Mouse (Mus musculus): Measurements from ENCODE around the gene Gm20388. TPM values are rescaled to one million over a fixed set of nuclear protein-coding genes. Genes with fewer than 3 reads are reported as not detected.

The Gm20388 gene
- polyA plus RNA-seq, 1 experiment from 2014 or later, result 3.6 TPM

DNA sequence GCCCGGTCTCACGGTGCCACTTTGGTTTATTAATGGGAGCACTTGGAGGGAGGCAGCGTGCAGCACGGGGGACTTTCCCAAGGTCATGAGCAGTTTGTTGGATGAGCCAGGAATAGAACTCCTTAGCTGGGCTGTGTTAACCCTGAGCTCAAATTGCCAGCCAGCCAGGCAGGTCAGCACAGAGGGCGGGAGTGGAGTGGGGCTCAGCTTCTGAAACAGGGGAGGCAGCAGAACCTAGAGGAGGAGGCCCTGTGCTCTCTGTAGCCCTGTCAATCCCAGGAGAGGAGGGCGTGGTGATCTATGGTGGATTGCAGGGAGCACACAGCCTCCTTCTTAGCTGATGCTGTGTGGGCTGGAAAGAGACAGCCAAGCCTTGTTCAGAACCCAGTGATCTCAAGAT, 615.2 kb downstream of the Gm20388 start:
- Histone ChIP-seq H3K9me3 (no peaks in the 10 kb centered on the region), H3K27me3 (replicated peaks; ENCODE audit: low read depth, poor library complexity, severe bottlenecking) (peaks cover 74% of the 10 kb centered on the region), H3K36me3 (replicated peaks) (no peaks in the 10 kb centered on the region), H3K4me3 (no peak overlapping the region), H3K27ac (replicated peaks) (peak overlapping the region; percentile 46), H3K4me1 (peaks cover 87% of the 10 kb centered on the region)
- DNase-seq (ENCODE audit: low spot score), result no peak
- WGBS, result 61% methylated on average over 6 of the region's 6 CpGs

DNA sequence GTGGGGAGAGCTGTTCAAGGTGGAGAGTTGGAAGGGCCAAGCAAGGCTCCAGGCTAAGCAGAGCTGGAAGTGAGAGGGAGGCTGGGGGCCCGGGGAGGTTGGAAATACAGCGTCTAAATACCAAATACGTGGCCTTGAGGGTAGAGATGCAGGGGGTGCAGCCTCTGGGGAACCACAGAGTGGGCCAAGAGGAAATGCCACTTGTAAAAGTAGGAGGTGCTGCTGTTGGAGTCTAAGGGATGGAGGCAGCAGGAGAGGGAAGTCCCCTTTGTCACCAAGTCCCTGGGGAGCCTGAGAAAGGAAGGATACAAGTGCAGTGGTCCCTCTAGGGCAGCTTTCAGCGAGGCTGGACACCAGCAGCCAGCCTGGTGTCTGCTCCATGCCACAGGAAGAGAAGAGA, 615.9 kb downstream of the Gm20388 start:
- DNase-seq (ENCODE audit: low spot score), result no peak
- peaks cover 74% of the 10 kb centered on the region for H3K27me3 ChIP-seq (replicated peaks; ENCODE audit: low read depth, poor library complexity, severe bottlenecking)
- H3K36me3 ChIP-seq (replicated peaks), result no peaks in the 10 kb centered on the region
- peaks cover 87% of the 10 kb centered on the region for H3K4me1 ChIP-seq
- WGBS, result 33% methylated on average over 4 of the region's 4 CpGs
- no peak overlapping the region for H3K4me3 ChIP-seq
- no peaks in the 10 kb centered on the region for H3K9me3 ChIP-seq
- H3K27ac ChIP-seq (replicated peaks), result no peak overlapping the region

DNA sequence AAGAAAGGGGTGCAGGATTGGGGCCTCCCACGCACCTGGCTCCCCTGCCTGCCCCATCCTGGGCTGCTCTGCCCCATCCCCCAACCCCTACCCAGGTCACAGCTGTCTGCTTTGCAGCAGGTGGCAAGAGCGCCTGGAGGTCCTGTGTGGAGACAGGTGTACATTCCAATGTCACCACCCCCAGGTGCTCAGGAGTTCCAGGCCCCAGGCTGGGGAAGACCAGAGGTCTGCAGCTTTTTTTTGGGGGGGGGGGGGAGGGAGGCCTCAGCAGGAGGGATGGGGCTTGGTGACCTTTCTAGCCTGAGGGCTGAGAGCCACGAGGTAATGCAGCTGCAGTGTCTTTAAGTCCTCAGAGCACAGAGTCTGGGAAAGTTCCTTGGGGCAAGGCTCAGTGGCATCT, 617.7 kb downstream of the Gm20388 start:
- Histone ChIP-seq H3K9me3 (no peaks in the 10 kb centered on the region), H3K36me3 (replicated peaks) (no peaks in the 10 kb centered on the region), H3K4me1 (peaks cover 95% of the 10 kb centered on the region), H3K27me3 (replicated peaks; ENCODE audit: low read depth, poor library complexity, severe bottlenecking) (peaks cover 69% of the 10 kb centered on the region), H3K27ac (replicated peaks) (peak overlapping the region; percentile 24), H3K4me3 (0 out of 2 replicates have a peak overlapping the region, but pooled peaks have one; percentile 9)
- peak; percentile 51 for DNase-seq (ENCODE audit: low spot score)
- 23% methylated on average over 3 of the region's 3 CpGs for WGBS

DNA sequence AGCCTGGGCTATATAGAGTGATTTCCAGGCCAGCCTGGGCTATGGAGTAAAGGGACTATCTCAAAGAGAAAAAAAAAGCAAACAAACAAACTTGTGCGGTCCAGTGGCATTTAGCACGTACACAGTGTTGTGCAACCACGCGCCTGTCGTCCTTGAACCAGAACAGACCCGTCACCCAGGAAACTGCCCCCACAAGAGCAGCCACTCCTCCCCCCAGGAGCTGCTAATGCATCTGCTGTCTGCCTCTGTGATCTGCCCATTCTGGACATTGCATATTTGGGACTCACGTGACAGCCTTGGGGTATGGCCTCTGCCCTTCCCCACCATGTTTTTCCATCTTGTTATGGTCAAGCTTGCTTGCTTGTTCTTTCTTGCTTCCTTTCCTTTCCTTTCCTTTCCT, 618.6 kb downstream of the Gm20388 start:
- Histone ChIP-seq H3K4me3 (no peak overlapping the region), H3K4me1 (peaks cover 95% of the 10 kb centered on the region), H3K9me3 (no peaks in the 10 kb centered on the region), H3K27me3 (replicated peaks; ENCODE audit: low read depth, poor library complexity, severe bottlenecking) (peaks cover 72% of the 10 kb centered on the region), H3K27ac (replicated peaks) (no peak overlapping the region), H3K36me3 (replicated peaks) (no peaks in the 10 kb centered on the region)
- DNase-seq (ENCODE audit: low spot score), result no peak
- 55% methylated on average over 7 of the region's 7 CpGs for WGBS

DNA sequence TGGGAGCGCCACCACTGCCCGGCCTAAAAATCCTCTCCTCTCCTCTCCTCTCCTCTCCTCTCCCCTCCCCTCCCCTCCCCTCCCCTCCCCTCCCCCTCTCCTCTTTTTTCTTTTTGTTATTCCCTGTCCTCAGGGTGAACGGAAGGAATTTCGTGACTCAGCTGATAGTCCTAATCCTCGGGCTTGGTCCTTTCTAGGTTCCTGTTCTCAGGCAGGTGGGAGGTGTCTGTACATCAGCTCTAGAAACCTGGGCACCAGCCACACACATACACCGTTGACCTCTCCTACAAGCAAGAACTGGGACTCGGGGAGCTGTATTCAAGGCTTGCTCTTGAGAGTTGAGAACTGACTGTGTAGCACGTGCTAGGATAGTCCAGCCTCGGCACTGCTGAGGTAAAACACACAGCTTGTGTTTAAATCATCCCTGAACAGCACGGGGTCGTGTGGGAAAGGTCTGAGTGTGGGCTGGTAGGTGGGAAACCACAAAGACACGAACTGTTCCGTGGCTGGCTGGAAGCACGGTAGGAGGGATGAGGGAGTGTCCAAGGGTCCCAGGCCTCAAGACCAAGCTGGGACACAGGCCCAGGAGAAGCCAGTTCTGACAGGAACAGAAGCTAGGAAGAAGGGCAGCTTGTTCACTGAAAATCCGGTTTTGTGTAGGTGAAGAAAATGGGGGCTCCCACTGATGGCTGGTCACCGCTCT, 620.5 kb downstream of the Gm20388 start:
- H3K4me3 ChIP-seq, result no peak overlapping the region
- H3K4me1 ChIP-seq, result peaks cover 97% of the 10 kb centered on the region
- H3K9me3 ChIP-seq, result no peaks in the 10 kb centered on the region
- peak overlapping the region; percentile 80 for H3K27ac ChIP-seq (replicated peaks)
- H3K36me3 ChIP-seq (replicated peaks), result no peaks in the 10 kb centered on the region
- peaks cover 75% of the 10 kb centered on the region for H3K27me3 ChIP-seq (replicated peaks; ENCODE audit: low read depth, poor library complexity, severe bottlenecking)
- no peak for DNase-seq (ENCODE audit: low spot score)
- WGBS, result 58% methylated on average over 16 of the region's 16 CpGs

DNA sequence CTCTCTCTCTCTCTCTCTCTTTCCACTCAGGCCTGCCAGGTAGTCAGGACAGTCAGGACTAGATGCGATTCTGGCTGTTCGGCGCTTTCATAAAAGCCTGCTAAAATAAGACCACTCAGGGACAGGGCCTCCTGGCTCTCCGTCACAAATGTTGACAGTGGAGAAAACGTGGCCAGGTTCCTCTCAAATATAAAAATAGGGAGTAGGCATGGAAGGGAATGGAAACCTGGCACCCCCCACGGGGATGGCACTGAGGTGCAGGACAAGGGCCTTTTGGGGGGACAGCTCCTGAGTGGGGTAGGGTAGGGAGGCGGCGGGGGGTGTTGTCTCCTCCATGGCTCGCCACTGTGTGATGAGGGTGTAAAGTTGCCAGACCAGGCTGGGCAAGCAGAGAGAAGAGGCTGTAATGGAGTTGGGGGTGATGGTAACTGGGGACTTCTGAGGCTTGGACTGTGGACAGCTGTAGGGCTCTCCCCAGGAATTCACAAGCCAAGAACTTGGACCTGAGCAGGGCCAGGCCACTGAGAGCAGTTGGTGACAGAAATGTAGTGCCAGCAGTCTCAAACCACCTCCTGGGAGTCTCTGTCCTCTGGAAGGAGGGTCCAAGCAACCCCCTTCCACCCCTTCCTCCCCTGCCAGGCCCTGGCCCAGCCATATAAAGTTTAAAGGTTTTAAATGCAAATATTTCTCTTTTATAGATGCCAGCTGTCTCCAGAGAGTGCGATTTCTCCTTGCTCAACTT, 621.3 kb downstream of the Gm20388 start:
- DNase-seq (ENCODE audit: low spot score), result peak; percentile 37
- 57% methylated on average over 10 of the region's 10 CpGs for WGBS
- no peaks in the 10 kb centered on the region for H3K9me3 ChIP-seq

DNA sequence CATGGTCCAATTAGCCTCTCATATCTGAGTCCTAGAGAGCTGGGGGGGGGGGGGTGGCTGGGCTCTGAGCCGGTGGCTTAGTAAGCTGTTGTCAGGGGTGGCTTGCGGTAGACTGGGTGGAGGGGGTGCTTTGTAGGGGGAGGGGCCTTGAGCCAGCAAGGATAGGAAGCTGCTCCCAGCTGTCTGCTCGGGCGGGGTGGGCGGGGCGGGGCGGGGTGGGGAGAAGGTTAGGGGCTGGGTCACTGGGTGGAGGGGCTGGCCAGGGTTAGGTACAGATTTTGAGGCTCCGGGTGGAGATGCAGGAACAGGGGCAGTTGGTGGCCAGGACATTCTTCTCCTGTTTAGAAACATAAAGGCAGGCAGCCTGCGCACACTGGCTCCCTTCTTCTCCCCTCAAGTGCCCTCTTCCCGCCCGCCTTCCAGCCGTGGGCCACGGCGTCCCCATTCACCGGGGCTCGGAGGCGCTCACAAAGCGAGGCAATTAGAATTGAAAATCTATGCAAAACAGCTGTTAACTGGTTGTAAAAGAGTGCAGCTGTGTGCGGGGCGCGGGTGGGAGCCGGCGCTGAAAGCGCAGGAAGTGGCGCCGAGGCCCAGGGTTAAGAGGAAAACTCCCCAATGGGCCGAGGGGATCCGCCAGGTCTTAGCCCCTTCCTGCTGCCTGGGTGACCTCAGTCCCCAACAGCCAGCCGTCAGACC, 622.0 kb downstream of the Gm20388 start:
- peaks cover 97% of the 10 kb centered on the region for H3K4me1 ChIP-seq
- H3K36me3 ChIP-seq (replicated peaks), result no peaks in the 10 kb centered on the region
- H3K9me3 ChIP-seq, result no peaks in the 10 kb centered on the region
- H3K27me3 ChIP-seq (replicated peaks; ENCODE audit: low read depth, poor library complexity, severe bottlenecking), result peaks cover 75% of the 10 kb centered on the region
- DNase-seq (ENCODE audit: low spot score), result peak; percentile 71
- H3K27ac ChIP-seq (replicated peaks), result peak overlapping the region; percentile 80
- peak overlapping the region; percentile 48 for H3K4me3 ChIP-seq
- under 1% methylated on average over 29 of the region's 29 CpGs for WGBS

More for the DNA sequence above, 621.3 kb downstream of the Gm20388 start:
- Histone ChIP-seq H3K36me3 (replicated peaks) (no peaks in the 10 kb centered on the region), H3K27me3 (replicated peaks; ENCODE audit: low read depth, poor library complexity, severe bottlenecking) (peaks cover 75% of the 10 kb centered on the region), H3K4me1 (peaks cover 97% of the 10 kb centered on the region), H3K4me3 (peak overlapping the region; percentile 48), H3K27ac (replicated peaks) (peak overlapping the region; percentile 80)

DNA sequence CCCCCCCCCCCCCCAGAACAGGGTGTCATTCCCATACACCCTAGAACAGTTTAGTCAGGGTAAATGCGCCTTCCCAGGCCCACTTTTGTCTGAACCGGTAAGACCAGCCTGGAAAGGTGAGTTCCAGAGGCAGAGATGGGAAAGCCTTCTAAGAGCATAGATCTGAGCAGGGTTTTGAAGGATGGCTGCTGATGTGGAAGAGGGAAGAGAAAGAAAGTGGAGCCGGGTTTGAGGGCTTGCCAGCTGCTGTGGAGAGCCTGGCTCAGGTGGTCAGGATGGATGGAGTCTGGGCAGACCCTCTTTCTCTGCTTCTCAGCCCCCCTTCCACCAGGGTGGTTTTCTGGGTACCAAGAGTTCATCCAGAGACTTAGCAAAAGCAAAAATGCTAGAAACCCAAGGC, 622.7 kb downstream of the Gm20388 start:
- DNase-seq (ENCODE audit: low spot score), result no peak
- H3K27me3 ChIP-seq (replicated peaks; ENCODE audit: low read depth, poor library complexity, severe bottlenecking), result peaks cover 70% of the 10 kb centered on the region
- 15% methylated on average over 3 of the region's 3 CpGs for WGBS
- H3K4me3 ChIP-seq, result peak overlapping the region; percentile 48
- no peaks in the 10 kb centered on the region for H3K36me3 ChIP-seq (replicated peaks)
- H3K27ac ChIP-seq (replicated peaks), result peak overlapping the region; percentile 80
- peaks cover 97% of the 10 kb centered on the region for H3K4me1 ChIP-seq
- H3K9me3 ChIP-seq, result no peaks in the 10 kb centered on the region

DNA sequence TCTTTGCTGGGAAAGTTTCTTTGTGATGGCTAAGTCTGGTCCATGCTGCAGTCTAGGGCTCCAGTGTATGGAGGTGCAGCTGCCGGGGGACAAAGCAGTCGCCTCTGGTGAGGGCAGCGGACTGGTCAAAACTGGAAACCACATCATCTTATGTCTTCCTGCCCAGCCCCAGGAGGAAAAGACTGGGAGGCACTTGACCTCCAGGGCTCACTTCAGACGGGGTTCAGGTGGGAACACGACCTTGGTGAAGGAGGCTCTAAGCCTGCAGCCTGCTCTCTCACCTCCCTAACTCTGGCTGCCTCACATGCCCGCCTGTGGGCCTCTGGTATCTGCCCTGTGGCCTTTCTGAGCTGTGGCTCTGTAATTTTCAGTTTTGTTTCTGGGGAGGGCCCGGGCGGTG, 623.4 kb downstream of the Gm20388 start:
- Histone ChIP-seq H3K36me3 (replicated peaks) (no peaks in the 10 kb centered on the region), H3K27me3 (replicated peaks; ENCODE audit: low read depth, poor library complexity, severe bottlenecking) (peaks cover 67% of the 10 kb centered on the region), H3K9me3 (no peaks in the 10 kb centered on the region), H3K27ac (replicated peaks) (peak overlapping the region; percentile 71), H3K4me3 (peak overlapping the region; percentile 32; the same call in 1 of the 2 replicates), H3K4me1 (peaks cover 97% of the 10 kb centered on the region)
- DNase-seq (ENCODE audit: low spot score), result no peak
- 29% methylated on average over 8 of the region's 8 CpGs for WGBS

DNA sequence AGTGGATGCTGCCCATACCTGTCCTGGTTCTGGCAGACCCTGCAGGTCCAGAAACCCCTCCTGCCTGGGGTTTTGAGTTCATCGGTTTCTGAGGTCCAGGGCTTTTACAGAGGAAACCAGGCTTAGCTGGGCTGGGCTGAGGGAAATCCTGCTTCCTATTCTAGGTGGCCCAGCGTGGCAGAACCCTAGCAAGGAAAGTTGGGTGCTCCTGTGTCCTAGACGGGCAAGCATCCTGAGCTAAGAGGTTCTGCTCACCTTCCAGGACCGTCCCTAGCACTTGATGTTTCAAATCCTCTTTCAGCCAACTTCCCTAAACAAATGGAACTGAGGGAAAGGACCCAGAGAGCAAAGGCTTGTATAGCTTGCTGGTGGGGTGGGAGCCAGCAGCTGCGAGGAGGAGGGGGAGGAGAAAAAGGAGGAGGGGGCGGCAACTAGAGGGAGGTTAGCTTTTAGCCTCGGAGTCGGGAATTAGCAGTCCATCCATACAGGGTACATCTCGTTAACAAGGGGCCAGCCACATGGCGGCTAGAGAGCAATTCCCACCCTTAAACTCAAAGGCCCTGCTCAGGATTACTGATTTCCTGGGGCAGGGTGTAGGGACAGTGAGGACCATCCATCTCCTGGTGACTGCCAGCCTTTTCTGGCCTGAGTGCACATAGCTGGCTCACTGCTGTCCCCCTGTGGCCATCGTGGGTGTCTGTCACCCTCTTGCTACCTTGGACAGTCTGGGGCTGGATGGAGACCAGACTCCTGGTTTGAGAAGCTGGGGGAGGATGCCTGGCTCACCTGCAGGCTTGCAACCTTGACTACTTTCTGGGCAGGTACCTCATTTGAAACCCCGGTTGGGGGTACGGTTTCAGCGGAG, 624.1 kb downstream of the Gm20388 start:
- Histone ChIP-seq H3K4me3 (peak overlapping the region; percentile 32), H3K4me1 (peaks cover 97% of the 10 kb centered on the region), H3K36me3 (replicated peaks) (no peaks in the 10 kb centered on the region), H3K27ac (replicated peaks) (peak overlapping the region; percentile 71), H3K9me3 (no peaks in the 10 kb centered on the region), H3K27me3 (replicated peaks; ENCODE audit: low read depth, poor library complexity, severe bottlenecking) (peaks cover 72% of the 10 kb centered on the region)
- DNase-seq (ENCODE audit: low spot score), result peak; percentile 90
- WGBS, result 8% methylated on average over 14 of the region's 14 CpGs

DNA sequence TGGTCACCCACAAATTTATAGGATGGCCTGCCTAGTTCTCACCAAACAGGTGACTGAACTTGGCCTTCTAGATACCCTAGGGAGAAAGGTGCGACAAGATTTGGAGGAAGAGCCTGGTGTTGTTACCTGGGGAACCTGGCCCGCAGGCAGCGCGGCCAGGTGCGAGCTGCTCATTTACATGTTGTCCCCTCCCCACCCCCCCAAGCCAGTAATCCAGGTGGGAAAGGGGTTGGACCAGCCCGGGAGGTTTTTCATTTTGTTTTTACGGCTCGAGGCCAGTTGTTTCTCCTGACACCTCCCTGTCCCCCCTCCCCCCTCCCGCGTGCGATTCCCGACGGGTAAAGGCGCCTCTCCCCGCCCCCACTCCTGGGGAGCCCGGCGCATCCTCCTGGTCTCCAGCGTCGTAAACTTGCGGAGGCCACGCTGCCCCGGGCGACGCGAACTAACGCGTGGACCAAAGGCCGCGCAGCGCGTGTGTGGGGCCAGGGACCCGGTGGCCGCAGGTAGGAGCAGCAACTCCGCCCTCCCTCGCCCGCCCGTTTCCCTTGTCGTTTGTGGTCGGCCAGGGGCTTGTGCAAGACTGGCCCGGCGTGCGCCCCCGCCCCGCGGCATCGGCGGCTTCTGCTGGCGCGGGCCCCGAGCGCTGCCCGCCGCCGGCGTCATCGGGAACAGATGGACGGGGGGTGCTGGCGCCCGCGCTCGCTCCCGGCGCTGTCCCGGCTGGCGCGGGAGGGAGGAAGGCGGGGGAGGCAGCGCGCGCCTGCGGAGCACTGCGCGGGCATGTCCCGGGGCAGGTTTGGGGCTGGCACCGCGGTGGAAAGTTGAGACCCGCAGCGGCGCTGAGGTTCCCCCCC, 625.0 kb downstream of the Gm20388 start:
- Histone ChIP-seq H3K4me3 (peak overlapping the region; percentile 79), H3K4me1 (peaks cover 100% of the 10 kb centered on the region), H3K9me3 (no peaks in the 10 kb centered on the region), H3K36me3 (replicated peaks) (no peaks in the 10 kb centered on the region), H3K27me3 (replicated peaks; ENCODE audit: low read depth, poor library complexity, severe bottlenecking) (peaks cover 79% of the 10 kb centered on the region), H3K27ac (replicated peaks) (peak overlapping the region; percentile 90)
- WGBS, result under 1% methylated on average over 79 of the region's 79 CpGs
- DNase-seq (ENCODE audit: low spot score), result peak; percentile 76

Data from embryonic facial prominence, embryonic 10.5 days (tissue).